Comparison of ENCODE assay signal across 14 mouse cellular contexts in genomic region chr3:140129065-140129778, GRCm38 (mm10).
DNase-seq lines count a peak whose midpoint lies in the region; ATAC-seq lines count a peak whose summit lies in the region.
"Had no signal": no experiment of that assay in that cellular context is flagged by ENCODE, and none has a peak within 500 bp of the region (broad histone marks: within the 10 kb centered on the region; RNA-seq: fewer than 3 reads in every experiment).

No protein-coding gene starts in this region.

- DNase-seq in adrenal gland, postnatal 14 days, result peak; percentile 9
- DNase-seq in adrenal gland, adult 8-10 months, result no peak
- DNase-seq in layer of hippocampus, adult 9-11 months, result peak; percentile 8
- DNase-seq in layer of hippocampus, adult 8-10 months (ENCODE audit: low spot score in 2 of 2), result no peak
- peak; percentile 41 for DNase-seq in cerebellum, adult 11-12 months
- peak; percentile 57 for DNase-seq in embryonic facial prominence, embryonic 11.5 days (ENCODE audit: low spot score)
- DNase-seq in thymus, adult 18-20 months, result no peak
- DNase-seq: heart, postnatal 10 days; lung, adult 18-20 months had no signal

- no peaks in the 10 kb centered on the region for H3K4me1 ChIP-seq in embryonic facial prominence, embryonic 11.5 days (ENCODE audit: control insufficient read depth, insufficient read depth, low read length)
- H3K4me1 ChIP-seq in intestine, embryonic 15.5 days (replicated peaks), result no peaks in the 10 kb centered on the region

- 0 out of 2 replicates have a peak, but pooled peaks have one; percentile 62 for ATAC-seq in embryonic facial prominence, embryonic 11.5 days (replicated peaks; ENCODE audit: insufficient number of reproducible peaks, low FRiP score, low TSS enrichment, low read depth)
- ATAC-seq in intestine, embryonic 15.5 days, result no peak
- ATAC-seq: inflammation-experienced regulatory T-cells, adult 6 months; Patski had no signal

- no peaks in the 10 kb centered on the region for H3K27me3 ChIP-seq in embryonic facial prominence, embryonic 11.5 days (ENCODE audit: control insufficient read depth, insufficient read depth, low read length)
- no peaks in the 10 kb centered on the region for H3K27me3 ChIP-seq in intestine, embryonic 15.5 days (replicated peaks)
- H3K27me3 ChIP-seq: embryonic facial prominence, embryonic 15.5 days; limb, embryonic 12.5 days; Patski had no signal

- no peak overlapping the region for H3K4me2 ChIP-seq in embryonic facial prominence, embryonic 11.5 days (ENCODE audit: low read depth, low read length)
- H3K4me2 ChIP-seq in intestine, embryonic 15.5 days (replicated peaks), result no peak overlapping the region
- H3K4me2 ChIP-seq: embryonic facial prominence, embryonic 15.5 days; limb, embryonic 12.5 days had no signal

- H3K9ac ChIP-seq in embryonic facial prominence, embryonic 11.5 days (replicated peaks; ENCODE audit: low read length), result no peak overlapping the region
- no peak overlapping the region for H3K9ac ChIP-seq in intestine, embryonic 15.5 days
- H3K9ac ChIP-seq: embryonic facial prominence, embryonic 15.5 days; limb, embryonic 12.5 days had no signal

- 64% methylated on average over 8 of the region's 8 CpGs for WGBS in embryonic facial prominence, embryonic 11.5 days
- WGBS in intestine, embryonic 15.5 days, result 75% methylated on average over 8 of the region's 8 CpGs

- H3K36me3 ChIP-seq in embryonic facial prominence, embryonic 11.5 days (replicated peaks; ENCODE audit: control insufficient read depth, insufficient read depth, low read depth, low read length), result no peaks in the 10 kb centered on the region
- H3K36me3 ChIP-seq in intestine, embryonic 15.5 days, result no peaks in the 10 kb centered on the region
- H3K36me3 ChIP-seq: embryonic facial prominence, embryonic 15.5 days; limb, embryonic 12.5 days had no signal

- no peak overlapping the region for H3K27ac ChIP-seq in embryonic facial prominence, embryonic 11.5 days (replicated peaks; ENCODE audit: low read depth, low read length)
- no peak overlapping the region for H3K27ac ChIP-seq in intestine, embryonic 15.5 days
- H3K27ac ChIP-seq: embryonic facial prominence, embryonic 15.5 days; limb, embryonic 12.5 days had no signal

- H3K4me3 ChIP-seq in embryonic facial prominence, embryonic 11.5 days (ENCODE audit: low read depth, low read length), result no peak overlapping the region
- no peak overlapping the region for H3K4me3 ChIP-seq in intestine, embryonic 15.5 days (replicated peaks)
- H3K4me3 ChIP-seq: embryonic facial prominence, embryonic 15.5 days; limb, embryonic 12.5 days had no signal

- H3K9me3 ChIP-seq in embryonic facial prominence, embryonic 11.5 days (replicated peaks; ENCODE audit: control insufficient read depth, low read length), result no peaks in the 10 kb centered on the region
- H3K9me3 ChIP-seq in intestine, embryonic 15.5 days, result no peaks in the 10 kb centered on the region
- H3K9me3 ChIP-seq: embryonic facial prominence, embryonic 15.5 days; limb, embryonic 12.5 days had no signal

Comparison
In these comparisons a context has a peak if more than half of its experiments do, and no peak if none do; other contexts are left out.
1. DNase-seq: peak in adrenal gland, postnatal 14 days (single experiment), layer of hippocampus, adult 9-11 months (single experiment), cerebellum, adult 11-12 months (single experiment) and embryonic facial prominence, embryonic 11.5 days (single experiment); none in adrenal gland, adult 8-10 months (single experiment), layer of hippocampus, adult 8-10 months (0 of 2) and thymus, adult 18-20 months (0 of 2).